Mouse (Mus musculus) layer of hippocampus, postnatal 10 days (tissue): ENCODE data around the gene Ctrc. TPM values are rescaled to one million over a fixed set of nuclear protein-coding genes. Genes with fewer than 3 reads are reported as not detected.

Source experiments
- DNase-seq, 2 experiments: peaks; one replicate each; pipeline ENCODE4 v3.0.0; 2021; ENCODE audit warnings: low spot score in 2 of 2
- total RNA-seq, 2 experiments: library from RNA; stranded (reverse); gene quantifications; 2 replicates each; pipeline ENCODE4 v1.2.3; 2021

The Ctrc gene
- total RNA-seq, 2 experiments from 2014 or later, result not detected

GRCm38 (mm10) chr4:141821178-141821577 is 25.0 kb downstream of the Ctrc start:
- no peak for DNase-seq

- DNase-seq, result no peak
Observed at GRCm38 (mm10) chr4:141819316-141819715, 26.8 kb downstream of the Ctrc start.

- no peak for DNase-seq
Observed at GRCm38 (mm10) chr4:141818861-141819260, 27.3 kb downstream of the Ctrc start.

GRCm38 (mm10) chr4:141817706-141818105 is 28.5 kb downstream of the Ctrc start:
- no peak for DNase-seq

GRCm38 (mm10) chr4:141816776-141817655 is 29.1 kb downstream of the Ctrc start:
- no peak for DNase-seq

- no peak for DNase-seq
Observed at GRCm38 (mm10) chr4:141816267-141816666, 29.9 kb downstream of the Ctrc start.

- DNase-seq, result no peak
Observed at GRCm38 (mm10) chr4:141811375-141811774, 34.8 kb downstream of the Ctrc start.

GRCm38 (mm10) chr4:141810975-141811374 is 35.2 kb downstream of the Ctrc start:
- no peak for DNase-seq

GRCm38 (mm10) chr4:141809850-141810464 is 36.2 kb downstream of the Ctrc start:
- DNase-seq, result peak; percentile 36 to 49

GRCm38 (mm10) chr4:141805886-141806285 is 40.3 kb downstream of the Ctrc start:
- DNase-seq, result no peak

- DNase-seq, result no peak
Observed at GRCm38 (mm10) chr4:141804105-141804504, 42.1 kb downstream of the Ctrc start.

- no peak for DNase-seq
Observed at GRCm38 (mm10) chr4:141797545-141797944, 48.6 kb downstream of the Ctrc start.

- no peak for DNase-seq
Observed at GRCm38 (mm10) chr4:141796954-141797353, 49.2 kb downstream of the Ctrc start.

GRCm38 (mm10) chr4:141796356-141796755 is 49.8 kb downstream of the Ctrc start:
- DNase-seq, result no peak

GRCm38 (mm10) chr4:141794152-141794535 is 52.0 kb downstream of the Ctrc start:
- DNase-seq, result no peak

GRCm38 (mm10) chr4:141793282-141794151 is 52.6 kb downstream of the Ctrc start, which contains the start of gene Casp9:
Gene Casp9, plus strand, starts transcription at chr4:141793612.
- peak; percentile 97 to 98 for DNase-seq

GRCm38 (mm10) chr4:141792554-141793281 is 53.4 kb downstream of the Ctrc start:
- DNase-seq, result no peak

GRCm38 (mm10) chr4:141791951-141792350 is 54.2 kb downstream of the Ctrc start:
- DNase-seq, result no peak

GRCm38 (mm10) chr4:141791486-141791885 is 54.7 kb downstream of the Ctrc start:
- no peak for DNase-seq

GRCm38 (mm10) chr4:141790524-141790990 is 55.6 kb downstream of the Ctrc start, which contains the start of gene Dnajc16:
Gene Dnajc16, minus strand, starts transcription at chr4:141790931.
- peak; percentile 95 for DNase-seq
